Mouse (Mus musculus) CD4-positive helper T cell, adult 2 months (primary cell): ENCODE results near the gene Myt1.

Experiments used
- DNase-seq: peaks from one replicate; pipeline ENCODE4 v3.0.0-alpha.2; 2012; ENCODE audit warnings: low read depth, missing footprints, low spot score

Gene Myt1

DNA sequence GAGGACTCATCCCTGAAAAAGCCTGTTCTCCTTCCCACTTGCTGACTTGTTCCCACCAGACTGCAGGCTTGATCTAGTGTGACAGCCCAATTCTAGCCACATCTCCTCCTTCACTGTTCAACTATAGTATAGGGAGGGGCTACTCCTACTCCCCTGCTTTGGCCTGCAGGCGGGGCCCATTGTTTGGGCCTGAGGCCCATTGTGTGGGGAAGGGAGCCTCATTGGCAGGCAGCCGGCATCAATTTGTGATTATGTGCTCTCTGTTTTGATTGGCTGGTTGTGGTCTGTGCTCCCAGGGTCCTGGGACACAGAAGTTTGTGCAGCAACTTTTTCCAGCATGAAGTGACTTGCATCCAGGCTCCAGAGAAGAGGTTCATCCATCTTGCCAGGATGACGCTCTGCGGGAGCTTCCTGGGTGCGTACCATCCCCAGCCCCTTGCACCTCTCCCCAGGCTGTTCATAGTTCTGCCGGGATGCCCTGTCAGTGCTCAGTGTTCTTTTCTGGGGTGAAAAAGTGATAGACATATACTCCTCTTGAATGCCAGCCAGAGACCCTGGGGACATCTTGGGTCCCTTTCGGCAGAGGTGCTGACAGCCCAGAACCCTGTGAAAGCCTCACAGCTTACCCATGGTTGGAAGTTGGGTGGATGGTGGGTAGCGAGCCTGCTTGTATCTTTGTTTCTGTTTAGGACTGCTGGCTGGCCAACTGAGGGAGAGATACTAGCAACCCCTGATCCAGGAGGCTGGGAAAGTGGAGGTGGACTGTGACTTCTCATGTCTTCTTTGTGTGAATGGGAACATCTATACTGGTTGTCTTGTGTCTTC is at the start of gene Myt1:
Myt1 (plus strand) TSS at position 327 of the 825 bp plus-strand sequence.
- DNase-seq: no peak

DNA sequence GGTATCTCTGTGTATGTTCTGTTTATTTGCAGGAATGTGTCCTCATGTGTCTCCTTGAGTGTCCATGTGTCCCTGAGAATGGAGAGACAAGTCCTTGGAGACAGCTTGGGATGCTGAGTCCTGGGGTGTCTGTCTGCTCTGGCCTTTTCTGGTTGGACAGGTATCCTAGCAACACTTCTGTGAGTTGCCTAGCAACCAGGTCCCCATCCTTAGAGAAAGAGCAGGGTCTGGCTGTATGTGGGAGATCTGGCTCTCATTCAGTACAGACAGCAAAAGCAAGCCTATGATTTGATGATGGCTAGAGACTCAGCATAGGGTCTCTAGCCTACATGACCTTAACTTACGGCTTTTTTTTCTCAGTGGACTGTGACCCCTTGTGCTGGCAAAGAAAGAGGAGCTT is 49.4 kb upstream of the Myt1 start:
- no peak for DNase-seq

DNA sequence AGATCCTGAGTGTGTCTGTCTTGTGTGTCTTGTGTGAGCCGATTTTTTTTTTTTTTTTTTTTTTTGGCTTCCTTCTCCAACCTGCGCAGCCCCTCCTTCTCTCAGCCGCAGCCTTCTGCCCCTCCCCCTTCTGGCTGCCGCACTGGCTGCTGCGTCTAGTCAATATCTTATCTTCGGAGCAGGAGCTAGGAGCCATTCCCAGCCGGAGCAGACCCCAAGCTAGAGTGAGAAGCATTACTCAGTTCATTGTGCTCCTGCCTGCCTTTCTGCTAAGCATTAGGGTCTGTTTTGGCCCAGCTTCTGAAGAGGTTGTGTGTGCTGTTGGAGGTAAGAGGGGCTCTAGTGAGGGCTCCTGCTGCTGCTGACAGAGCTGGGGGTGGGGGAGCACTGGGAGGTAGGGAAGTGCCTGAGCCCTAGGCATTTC is 48.2 kb upstream of the Myt1 start, which contains the start of gene Oprl1:
Oprl1 (plus strand) TSS at position 114 of the 424 bp plus-strand sequence.
- no peak for DNase-seq

DNA sequence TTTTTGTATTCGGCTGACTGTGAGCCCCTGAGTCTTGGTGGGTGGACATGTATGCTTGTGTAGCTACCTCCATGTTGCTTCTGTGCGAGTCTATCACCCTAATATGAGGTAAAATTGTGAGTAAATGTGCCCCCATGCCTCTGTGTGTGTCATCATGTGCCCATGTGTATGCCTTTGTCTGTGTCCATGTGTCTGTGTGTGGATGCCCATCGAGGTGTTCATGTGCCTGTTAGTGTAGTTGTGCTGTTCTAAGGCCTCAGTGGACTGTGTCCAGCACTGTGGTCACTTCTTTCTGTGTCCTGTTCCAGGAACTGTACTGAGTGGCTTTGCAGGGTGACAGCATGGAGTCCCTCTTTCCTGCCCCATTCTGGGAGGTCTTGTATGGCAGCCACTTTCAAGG is 47.8 kb upstream of the Myt1 start:
- no peak for DNase-seq

DNA sequence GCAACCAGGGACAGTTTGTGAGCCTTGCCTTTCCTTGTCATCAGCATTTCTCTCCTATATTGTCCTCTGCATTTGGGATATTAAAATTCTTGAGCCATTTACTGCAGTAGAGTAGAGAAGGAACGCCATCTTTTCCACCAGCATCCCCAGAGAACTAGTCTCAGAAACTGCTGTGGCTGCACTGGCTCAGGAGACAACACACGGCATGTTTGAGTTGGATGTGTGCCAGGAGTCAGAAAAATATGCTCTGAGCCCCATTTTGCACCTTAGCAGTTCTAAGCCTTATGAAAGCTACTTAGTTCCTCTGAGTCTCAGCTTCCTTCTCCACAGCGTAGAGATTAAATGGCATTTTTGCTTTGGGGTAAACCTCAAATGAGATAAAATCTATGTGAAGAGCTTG is 46.1 kb upstream of the Myt1 start:
- DNase-seq: no peak

DNA sequence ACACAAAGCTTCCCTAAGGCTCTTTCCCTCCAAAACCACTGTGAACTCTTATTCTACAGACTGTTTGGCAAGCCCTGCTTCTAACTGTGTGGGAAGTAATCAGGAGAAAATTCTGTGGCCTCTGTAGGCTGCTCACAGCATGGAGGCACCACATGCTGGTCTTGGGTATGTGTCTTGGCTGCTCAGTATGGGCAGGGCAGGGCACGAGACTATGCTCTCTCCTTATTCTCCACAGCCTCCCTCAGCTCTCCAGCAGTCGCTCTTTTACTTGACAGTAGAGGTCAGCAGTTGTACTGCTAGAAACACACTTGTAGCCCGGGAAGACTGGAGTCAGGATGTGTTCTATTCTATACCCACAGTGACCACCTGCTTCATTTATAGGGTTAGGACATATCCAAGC is 43.1 kb upstream of the Myt1 start:
- no peak for DNase-seq

DNA sequence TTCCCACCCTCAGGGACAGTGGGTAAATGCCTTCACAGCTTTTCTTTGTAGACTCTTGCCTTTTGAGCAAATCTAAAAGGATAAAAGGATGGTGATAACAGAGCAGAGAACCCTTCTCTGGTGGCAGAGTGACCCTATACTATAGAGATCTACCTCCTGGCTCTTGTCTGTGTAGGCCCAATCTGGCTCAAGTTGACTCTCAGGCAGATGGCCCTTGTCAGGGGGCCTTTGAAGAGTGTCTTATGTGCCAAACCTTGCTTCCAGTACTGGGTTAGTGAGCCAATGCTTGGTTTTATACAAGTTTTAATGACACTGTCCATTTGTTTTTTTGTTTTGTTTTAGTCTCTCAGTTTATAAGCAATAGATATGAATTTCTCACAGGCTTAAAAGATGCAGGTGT is 41.9 kb upstream of the Myt1 start:
- DNase-seq: no peak

DNA sequence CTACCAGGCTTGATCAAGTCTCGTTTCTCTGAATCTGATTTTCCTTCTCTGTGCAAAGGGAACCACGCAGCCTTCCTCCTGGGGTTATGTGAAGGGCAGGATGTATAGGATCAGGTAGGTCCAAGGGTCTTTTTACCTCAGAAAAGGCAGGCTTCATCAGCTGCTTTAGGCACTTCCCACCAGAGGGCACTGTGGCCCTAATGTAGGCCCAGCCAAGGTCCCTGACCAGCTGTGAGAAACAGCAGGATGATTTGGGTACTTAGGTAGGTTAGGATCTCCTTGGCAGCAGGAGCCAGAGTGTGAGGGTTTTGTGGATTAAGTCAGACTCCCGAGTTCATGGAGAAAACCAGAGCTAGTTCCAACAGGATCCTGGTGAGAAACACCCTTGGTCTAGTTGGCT is 40.9 kb upstream of the Myt1 start:
- no peak for DNase-seq

DNA sequence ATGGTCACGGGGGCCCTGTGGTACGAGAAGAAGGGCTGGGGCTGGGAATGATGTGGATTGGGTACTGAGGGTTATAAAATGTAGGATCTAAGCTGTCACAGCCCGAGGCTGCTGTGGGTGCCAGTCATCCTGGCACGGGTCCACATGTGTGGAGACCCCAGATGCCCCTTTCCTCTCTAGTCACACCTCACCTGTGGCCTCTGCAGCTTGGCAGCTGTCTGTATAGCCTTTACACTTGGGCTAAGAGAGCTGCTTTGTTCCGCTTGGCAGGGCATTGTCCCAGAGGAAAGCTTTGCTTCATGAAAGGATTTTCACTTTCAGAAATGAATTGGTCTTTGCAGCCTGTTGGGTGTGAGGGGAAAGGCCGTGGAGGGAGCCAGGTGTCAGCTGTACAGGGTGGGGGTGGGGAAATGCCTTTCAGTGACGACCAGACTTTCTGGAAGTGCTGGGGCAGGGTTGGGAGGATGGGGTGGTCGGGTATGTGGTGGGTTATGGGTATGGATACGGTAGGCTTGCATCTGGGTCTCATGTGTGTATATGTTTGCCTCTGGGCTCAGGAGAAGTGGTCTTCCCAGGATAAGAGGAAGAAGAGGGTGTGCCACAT is 35.4 kb upstream of the Myt1 start:
- DNase-seq: no peak

DNA sequence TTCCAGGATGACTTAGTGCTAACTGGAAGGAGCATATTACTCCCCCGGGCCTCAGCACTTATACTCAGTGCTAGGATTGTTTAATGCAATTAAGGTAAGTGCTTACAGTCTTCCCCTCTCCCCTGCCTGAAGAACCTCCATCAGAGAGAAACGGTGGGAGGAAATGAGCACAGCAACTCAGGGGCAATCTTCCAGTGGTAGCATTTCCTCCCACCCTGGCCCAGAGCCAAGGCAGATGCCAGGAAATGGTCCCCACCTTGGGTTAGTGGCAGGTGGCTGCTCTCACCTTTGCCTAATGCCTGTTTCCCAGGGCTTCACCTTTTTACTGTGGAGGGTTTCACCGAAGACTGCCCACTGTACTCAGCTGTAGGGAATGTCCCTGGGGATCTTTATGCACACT is 33.1 kb upstream of the Myt1 start:
- no peak for DNase-seq

DNA sequence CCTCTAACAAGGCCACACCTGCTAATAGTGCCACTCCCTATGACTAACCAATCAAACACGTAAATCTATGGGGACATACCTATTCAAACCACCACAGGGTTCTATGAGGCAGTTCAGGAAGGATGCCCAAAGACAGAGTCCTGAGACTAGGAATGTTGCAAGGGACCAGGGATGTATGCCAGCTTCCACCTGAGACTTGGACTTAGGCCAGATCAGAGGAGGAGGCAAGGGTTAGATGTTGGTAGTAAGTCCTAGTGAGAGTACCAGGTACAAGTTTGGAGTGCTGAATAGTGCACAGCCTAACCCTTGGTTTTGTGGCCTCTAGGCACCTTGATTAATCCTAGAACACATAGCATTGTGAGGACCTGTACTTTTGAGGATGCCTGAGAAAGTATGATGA is 10.5 kb upstream of the Myt1 start:
- DNase-seq: no peak

DNA sequence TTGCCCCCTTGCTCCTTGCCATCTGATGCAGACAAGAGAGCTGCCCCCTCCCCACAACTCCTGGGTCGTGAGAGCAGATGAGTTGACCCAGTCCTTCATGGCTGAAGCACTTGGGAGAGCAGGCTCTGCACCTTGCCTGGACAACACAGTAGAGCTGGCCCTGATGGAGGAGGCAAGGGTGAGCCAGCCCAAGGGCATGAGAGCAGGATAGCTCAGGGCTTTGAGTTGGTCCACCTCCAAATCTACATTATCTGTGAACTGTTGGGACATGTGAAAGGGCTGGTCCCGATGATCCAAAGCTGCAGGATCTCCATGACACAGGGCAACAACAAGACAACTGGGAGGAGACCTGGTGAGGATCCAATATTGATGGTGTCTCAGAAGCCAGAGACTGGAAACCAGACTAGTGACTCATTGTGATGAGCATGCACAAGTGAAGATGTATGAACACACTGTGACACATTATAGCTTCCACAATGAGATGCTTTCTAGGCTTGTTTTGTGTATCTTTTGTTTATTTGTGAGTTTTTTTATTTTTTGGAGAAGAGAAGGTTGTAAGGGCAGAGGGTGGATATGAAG is 4.9 kb upstream of the Myt1 start:
- DNase-seq: no peak

DNA sequence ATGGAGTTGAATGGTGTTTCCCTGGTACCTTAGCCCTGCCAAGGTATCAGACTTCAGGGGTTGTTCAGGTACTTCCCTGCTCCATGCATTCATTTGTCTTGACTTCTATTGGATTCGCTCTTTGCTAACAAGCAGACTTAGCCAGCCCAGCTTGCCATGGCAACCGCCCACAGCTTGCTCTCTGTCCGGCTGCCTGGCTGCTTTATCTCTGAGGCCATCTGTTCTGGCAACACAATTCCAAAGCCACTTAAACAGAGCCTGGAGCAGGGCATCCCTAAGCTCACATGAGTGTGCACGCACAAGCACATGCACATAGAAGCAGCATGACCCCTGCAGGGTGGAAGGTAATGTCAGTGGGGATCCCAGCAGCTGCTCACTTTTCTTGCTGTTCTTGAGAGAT is 4.1 kb upstream of the Myt1 start:
- DNase-seq: no peak

DNA sequence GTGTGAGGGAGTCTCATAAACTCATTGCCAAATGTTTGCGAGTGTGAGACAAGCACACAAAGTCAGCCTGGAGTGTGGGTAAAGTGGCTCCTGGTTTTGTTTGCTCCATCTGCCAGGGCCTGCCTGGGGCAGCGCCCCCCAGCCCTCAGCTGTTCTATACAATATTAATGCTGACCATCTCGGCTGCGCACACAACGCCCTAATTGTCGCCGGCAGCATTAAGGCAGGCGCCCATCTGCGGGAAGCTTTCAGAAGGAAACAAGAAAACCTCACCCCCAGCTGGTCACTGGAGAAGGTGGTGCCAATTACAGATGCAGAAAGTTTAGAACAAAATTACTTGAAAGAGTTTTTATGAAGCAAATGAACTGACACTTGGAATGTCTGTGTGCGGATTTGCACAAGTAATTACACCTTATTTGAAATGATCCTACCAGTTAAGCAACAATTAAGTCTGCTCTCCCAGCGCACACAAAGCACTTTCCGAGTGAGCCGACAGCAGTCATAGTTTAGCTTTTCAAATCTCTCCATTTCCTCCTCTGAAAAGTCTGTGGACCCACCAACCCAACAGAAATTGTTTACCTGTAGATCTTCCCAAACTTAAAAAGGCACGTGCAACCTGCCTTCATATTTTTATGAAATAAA is 875 bp downstream of the Myt1 start:
- DNase-seq: no peak

DNA sequence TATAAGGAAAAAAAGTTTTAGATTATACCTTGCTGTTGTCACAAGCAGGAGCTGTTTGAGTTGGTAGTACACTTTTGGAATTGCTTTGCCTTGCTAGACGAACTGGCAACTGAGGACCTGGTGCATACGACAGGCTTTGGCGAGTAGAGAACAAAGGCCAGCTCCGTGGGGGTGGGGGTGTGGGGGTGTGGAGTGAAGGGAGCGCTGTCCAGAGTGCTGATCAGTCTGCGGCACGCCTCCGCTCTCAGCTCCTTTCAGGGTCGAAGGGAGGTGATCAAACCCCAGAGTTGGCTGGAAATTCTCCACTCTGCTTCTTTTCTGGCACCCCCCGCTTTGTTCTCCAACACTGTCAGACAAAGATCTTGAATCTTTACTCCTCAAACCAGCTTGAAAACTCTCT is 1.5 kb downstream of the Myt1 start:
- DNase-seq: no peak

DNA sequence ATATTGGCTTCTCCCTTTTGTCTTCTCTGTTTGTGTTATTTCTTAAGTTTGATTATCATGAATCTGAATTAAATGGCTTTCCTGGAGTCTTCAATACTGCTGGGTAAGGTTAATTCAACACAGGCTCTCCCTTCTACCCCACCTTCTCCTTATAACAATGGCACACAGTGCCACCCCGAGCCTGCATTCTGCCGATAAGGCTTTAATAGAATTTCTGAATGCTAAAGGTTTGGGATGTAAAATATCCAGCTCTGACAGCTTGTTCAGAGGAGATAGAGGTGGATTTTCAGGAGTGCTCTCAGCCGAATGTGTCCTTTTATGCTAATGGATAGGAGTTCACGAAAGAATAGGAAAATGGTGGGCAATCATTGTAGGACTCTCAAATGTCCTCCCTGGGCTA is 2.1 kb downstream of the Myt1 start:
- DNase-seq: no peak

DNA sequence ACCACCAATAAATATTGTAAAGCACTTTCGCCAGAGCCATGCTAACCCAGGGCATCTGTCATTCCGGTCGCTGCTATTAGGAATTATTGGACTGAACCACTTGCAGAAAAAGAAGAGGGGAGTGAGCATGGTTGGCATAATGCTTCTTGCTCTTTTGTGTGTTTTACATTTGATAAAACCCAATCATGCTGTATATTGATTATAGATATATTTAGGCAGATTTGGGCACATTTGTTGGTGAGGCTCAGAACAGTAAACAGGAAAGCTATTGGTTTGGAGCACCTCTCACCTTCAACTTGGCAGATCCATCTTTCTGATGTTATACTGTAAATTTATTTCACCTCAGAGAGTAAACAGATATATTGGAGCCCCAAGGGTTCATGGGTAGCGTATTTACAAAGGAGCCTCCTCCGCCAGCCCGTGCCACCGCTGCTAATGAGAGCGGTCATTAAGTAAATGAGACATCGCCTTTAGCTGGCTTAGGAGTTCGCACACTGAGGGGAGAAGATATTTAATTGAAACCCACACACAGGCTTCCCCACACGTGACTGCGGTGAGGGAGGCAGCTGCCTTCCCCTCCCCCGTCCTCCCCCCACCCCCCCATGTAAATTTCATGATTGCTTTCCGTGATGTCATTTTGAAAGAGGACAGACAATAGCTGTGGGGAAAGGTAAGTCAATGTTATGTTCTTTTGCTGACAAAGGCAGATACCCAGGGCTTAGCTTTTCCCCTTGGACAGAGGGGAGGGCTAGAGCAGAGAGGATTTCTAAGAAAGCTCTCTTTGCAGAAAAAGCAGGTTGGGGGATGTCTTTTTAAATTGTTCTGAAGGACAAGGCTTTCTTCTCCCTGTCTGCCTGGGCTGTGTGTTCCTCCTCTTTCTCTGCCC is 3.8 kb downstream of the Myt1 start:
- DNase-seq: no peak

DNA sequence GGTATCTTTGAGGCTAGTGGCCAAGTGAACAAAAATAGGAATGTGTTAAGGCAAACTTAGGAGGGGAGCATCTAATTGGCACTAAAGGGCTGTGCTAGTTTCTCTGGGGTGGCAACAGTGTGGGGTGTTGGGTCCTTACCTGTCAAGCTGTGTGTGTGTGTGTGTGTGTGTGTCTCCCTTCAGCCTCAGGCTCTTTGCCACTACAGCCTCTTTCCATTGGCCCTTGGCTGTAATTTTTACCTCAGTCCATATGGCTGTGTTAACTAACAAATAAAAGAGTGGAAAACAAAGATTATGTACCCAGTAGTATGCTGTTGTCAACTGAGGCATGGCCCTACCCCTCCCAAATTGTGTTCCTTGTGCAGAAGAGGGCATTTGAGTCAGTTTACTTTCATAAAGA is 5.3 kb downstream of the Myt1 start:
- DNase-seq: no peak

DNA sequence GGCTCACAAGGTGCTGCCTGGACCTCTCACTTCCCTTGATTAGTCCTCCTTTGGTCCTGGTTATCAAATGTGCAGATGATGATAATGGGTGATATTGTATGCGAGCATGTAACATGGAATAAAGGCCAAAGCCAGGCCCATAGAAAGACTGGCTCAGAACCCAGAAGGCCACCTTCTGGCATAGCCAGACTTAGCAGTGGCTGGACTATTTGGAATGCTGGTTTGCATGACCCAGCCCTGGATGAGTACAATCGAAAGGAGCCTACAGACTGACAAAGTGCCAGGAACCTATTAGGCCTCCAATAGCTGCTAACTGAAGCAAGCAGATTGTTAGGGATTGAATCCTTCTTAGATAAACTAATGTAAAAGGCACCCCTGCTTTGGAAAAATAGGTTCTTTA is 6.3 kb downstream of the Myt1 start:
- DNase-seq: no peak

DNA sequence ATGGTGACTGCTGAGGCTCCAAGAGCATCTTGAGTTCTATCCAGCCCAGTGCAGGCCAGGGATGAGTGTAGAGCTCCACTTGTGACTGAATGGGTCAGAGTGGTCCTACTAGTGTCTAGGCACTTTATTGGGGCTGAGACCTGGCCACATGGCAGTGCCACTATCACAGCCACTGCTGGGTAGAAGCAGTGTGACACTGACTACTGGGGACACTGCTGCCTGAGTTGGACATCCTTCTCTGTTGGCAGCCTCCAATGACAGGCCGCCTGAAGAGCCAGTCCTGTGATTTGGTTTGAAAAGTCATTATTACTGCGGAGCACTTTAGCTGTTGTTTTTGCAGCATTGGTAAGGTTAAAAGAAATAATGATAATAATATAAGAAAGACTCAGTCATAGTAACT is 10.1 kb downstream of the Myt1 start:
- DNase-seq: no peak

DNA sequence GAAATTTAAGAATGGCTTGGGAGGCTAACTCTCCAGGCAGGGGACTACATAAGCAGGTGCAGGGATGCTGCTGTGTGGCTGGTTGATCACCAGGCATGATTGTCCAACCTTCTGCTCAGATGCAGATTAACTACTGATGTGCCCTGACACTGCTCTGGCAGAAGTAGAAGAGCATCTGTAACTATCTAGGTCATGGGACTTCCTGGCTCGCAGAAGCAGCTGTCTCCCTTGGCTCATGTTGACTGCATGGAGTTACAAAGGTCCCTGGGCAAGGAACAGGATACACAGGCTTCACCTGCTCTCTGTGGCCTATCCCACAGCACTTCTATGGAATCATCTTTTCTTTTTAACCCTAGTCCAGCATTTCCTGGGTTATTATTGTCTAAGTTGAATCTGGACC is 12.7 kb downstream of the Myt1 start:
- no peak for DNase-seq

DNA sequence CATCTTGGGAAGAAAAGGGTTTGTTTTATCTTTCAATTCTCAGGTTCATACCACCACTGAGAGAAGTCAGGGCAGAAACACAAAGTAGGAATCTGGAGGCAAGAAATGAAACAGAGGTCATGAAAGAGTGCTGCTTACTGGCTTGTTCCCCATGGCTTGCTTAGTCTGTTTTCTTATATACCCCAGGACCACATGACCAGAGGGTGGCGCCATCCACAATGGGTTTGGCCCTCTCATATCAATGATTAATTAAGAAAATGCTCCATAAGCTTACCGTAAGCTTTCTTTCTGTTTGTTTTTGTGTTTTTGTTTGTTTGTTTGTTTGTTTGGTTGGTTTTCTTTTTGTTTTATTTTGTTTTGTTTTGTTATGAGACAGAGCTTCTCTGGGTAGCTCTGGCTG is 14.6 kb downstream of the Myt1 start:
- peak; percentile 13 for DNase-seq
